Mouse (Mus musculus) stomach, postnatal 0 days (tissue): ENCODE measurements around the gene Grwd1. TPM values are rescaled to one million over a fixed set of nuclear protein-coding genes. Genes with fewer than 3 reads are reported as not detected.

Experiments
- ATAC-seq: fragments of 200-750 bp; cut with Nextera tagmentation; 2 replicates; pipeline ENCODE4 v1.8.0; 2017; ENCODE audit not compliant: low FRiP score, low TSS enrichment
- DNase-seq: peaks from one replicate; pipeline ENCODE4 v3.0.0-alpha.2; 2016; ENCODE audit warnings: low spot score
- H3K27ac ChIP-seq: fragments of 300-500 bp; sonication (generic); replicated peaks from 2 replicates; pipeline ENCODE4 v1.5.1; 2014; ENCODE audit warnings: mild to moderate bottlenecking, control low read depth
- H3K27me3 ChIP-seq: fragments of 300-500 bp; sonication (generic); 2 replicates; pipeline ENCODE4 v1.6.1; 2014; ENCODE audit warnings: low read length; ENCODE audit not compliant: control insufficient read depth, insufficient read depth
- H3K36me3 ChIP-seq: fragments of 300-500 bp; sonication (generic); 2 replicates; pipeline ENCODE4 v1.6.1; 2014; ENCODE audit warnings: low read length, mixed read lengths; ENCODE audit not compliant: control insufficient read depth, insufficient read depth
- H3K4me1 ChIP-seq: fragments of 300-500 bp; sonication (generic); replicated peaks from 2 replicates; pipeline ENCODE4 v1.6.1; 2014; ENCODE audit warnings: antibody characterized with exemption; ENCODE audit not compliant: control insufficient read depth, insufficient read depth
- H3K4me2 ChIP-seq: fragments of 300-500 bp; sonication (generic); replicated peaks from 2 replicates; pipeline ENCODE4 v1.6.1; 2014; ENCODE audit warnings: low read depth, mild to moderate bottlenecking, control low read depth, moderate library complexity
- H3K4me3 ChIP-seq: fragments of 300-500 bp; sonication (generic); 2 replicates; pipeline ENCODE4 v1.5.1; 2014; ENCODE audit warnings: low read depth, low read length, control low read depth
- H3K9ac ChIP-seq: fragments of 300-500 bp; sonication (generic); 2 replicates; pipeline ENCODE4 v1.6.1; 2014; ENCODE audit warnings: mild to moderate bottlenecking, low read length, control low read depth, mixed read lengths
- H3K9me3 ChIP-seq: fragments of 300-500 bp; sonication (generic); 2 replicates; pipeline ENCODE4 v1.6.1; 2016; ENCODE audit warnings: low read length; ENCODE audit not compliant: control insufficient read depth
- CTCF ChIP-seq: IDR thresholded peaks from 2 replicates; pipeline ENCODE4 v1.5.1; 2016; ENCODE audit warnings: antibody characterized with exemption, low read depth, mild to moderate bottlenecking, moderate library complexity
- EP300 ChIP-seq: optimal IDR thresholded peaks from 2 replicates; pipeline ENCODE3; 2016; ENCODE audit warnings: antibody characterized with exemption
- whole genome bisulfite sequencing: fragments of 180-500 bp; shearing (Covaris S2); extraction: QIAGEN DNeasy Blood & Tissue Kit; methylation state at CpG from one replicate; pipeline ENCODE4 v1.1.7; 2014; 5-methylcytosine and 5-hydroxymethylcytosine counted together
- polyA plus RNA-seq: library from polyadenylated mRNA; unstranded; fragments of >200 nt; fragmentation: Nextera tagmentation; extraction: Ambion mirVana; gene quantifications from 2 replicates; pipeline ENCODE4 v1.2.1, GENCODE M21; 2015

The Grwd1 gene
- polyA plus RNA-seq, 1 experiment from 2014 or later, result 25.6 TPM

- TF ChIP-seq EP300, result no peak
- no peak for TF ChIP-seq CTCF
- Histone ChIP-seq H3K4me1 (0 out of 2 replicates have a peak, but pooled peaks cover 5% of the 10 kb centered on the region), H3K36me3 (no peaks in the 10 kb centered on the region), H3K4me2 (peak overlapping the region; percentile 59), H3K27ac (peak overlapping the region; percentile 50; the same call in 1 of the 2 replicates), H3K9ac (no peak overlapping the region), H3K9me3 (no peaks in the 10 kb centered on the region), H3K27me3 (no peaks in the 10 kb centered on the region), H3K4me3 (peak overlapping the region; percentile 33)
- WGBS, result 33% methylated on average over 7 of the region's 7 CpGs
- ATAC-seq, result no peak
- no peak for DNase-seq
Observed at GRCm38 (mm10) chr7:45800001-45800400, 30.7 kb downstream of the Grwd1 start.

- H3K27ac ChIP-seq, result no peak overlapping the region
- no peak for DNase-seq
- WGBS, result 61% methylated on average over 7 of the region's 7 CpGs
Observed at GRCm38 (mm10) chr7:45798931-45799330, 31.8 kb downstream of the Grwd1 start.

GRCm38 (mm10) chr7:45798511-45798836 is 32.3 kb downstream of the Grwd1 start:
- peak; percentile 64 for DNase-seq
- H3K9ac ChIP-seq, result peak overlapping the region; percentile 64
- no peak overlapping the region for H3K27ac ChIP-seq
- no peaks in the 10 kb centered on the region for H3K9me3 ChIP-seq
- ATAC-seq, result no peak
- peak overlapping the region; percentile 47 for H3K4me3 ChIP-seq
- TF ChIP-seq EP300 (no peak), CTCF (no peak)
- WGBS, result 8% methylated on average over 19 of the region's 19 CpGs
- H3K4me2 ChIP-seq, result peak overlapping the region; percentile 81
- no peaks in the 10 kb centered on the region for H3K27me3 ChIP-seq
- 0 out of 2 replicates have a peak, but pooled peaks cover 5% of the 10 kb centered on the region for H3K4me1 ChIP-seq
- H3K36me3 ChIP-seq, result no peaks in the 10 kb centered on the region

More at GRCm38 (mm10) chr7:45798931-45799330, 31.8 kb downstream of the Grwd1 start:
- Histone ChIP-seq H3K27me3 (no peaks in the 10 kb centered on the region), H3K36me3 (no peaks in the 10 kb centered on the region), H3K9ac (no peak overlapping the region), H3K4me2 (peak overlapping the region; percentile 81), H3K4me3 (no peak overlapping the region), H3K9me3 (no peaks in the 10 kb centered on the region), H3K4me1 (0 out of 2 replicates have a peak, but pooled peaks cover 5% of the 10 kb centered on the region)
- no peak for ATAC-seq
- TF ChIP-seq EP300 (no peak), CTCF (no peak)

GRCm38 (mm10) chr7:45797661-45798510 is 32.9 kb downstream of the Grwd1 start:
- Histone ChIP-seq H3K9me3 (no peaks in the 10 kb centered on the region), H3K4me3 (peak overlapping the region; percentile 47), H3K4me1 (0 out of 2 replicates have a peak, but pooled peaks cover 5% of the 10 kb centered on the region), H3K4me2 (peak overlapping the region; percentile 81), H3K9ac (peak overlapping the region; percentile 64), H3K27ac (no peak overlapping the region), H3K27me3 (no peaks in the 10 kb centered on the region), H3K36me3 (no peaks in the 10 kb centered on the region)
- DNase-seq, result peak; percentile 47
- ATAC-seq, result no peak
- TF ChIP-seq EP300 (no peak), CTCF (no peak)
- 5% methylated on average over 58 of the region's 60 CpGs for WGBS

GRCm38 (mm10) chr7:45796950-45797349 is 33.8 kb downstream of the Grwd1 start:
- no peak overlapping the region for H3K4me3 ChIP-seq
- no peak overlapping the region for H3K4me2 ChIP-seq
- whole genome bisulfite sequencing, result 56% methylated on average over 6 of the region's 6 CpGs
- H3K27me3 ChIP-seq, result no peaks in the 10 kb centered on the region
- H3K9ac ChIP-seq, result no peak overlapping the region
- DNase-seq (no peak), ATAC-seq (no peak)
- no peaks in the 10 kb centered on the region for H3K36me3 ChIP-seq
- TF ChIP-seq EP300 (no peak), CTCF (no peak)
- H3K27ac ChIP-seq, result no peak overlapping the region
- no peaks in the 10 kb centered on the region for H3K9me3 ChIP-seq
- H3K4me1 ChIP-seq, result 0 out of 2 replicates have a peak, but pooled peaks cover 5% of the 10 kb centered on the region

- TF ChIP-seq CTCF (no peak), EP300 (no peak)
- Histone ChIP-seq H3K9me3 (no peaks in the 10 kb centered on the region), H3K27ac (no peak overlapping the region), H3K9ac (no peak overlapping the region), H3K36me3 (no peaks in the 10 kb centered on the region), H3K4me2 (no peak overlapping the region), H3K27me3 (no peaks in the 10 kb centered on the region), H3K4me1 (0 out of 2 replicates have a peak, but pooled peaks cover 5% of the 10 kb centered on the region), H3K4me3 (no peak overlapping the region)
- no peak for ATAC-seq
- DNase-seq, result no peak
- 97% methylated on average over 27 of the region's 29 CpGs for WGBS
Observed at GRCm38 (mm10) chr7:45794971-45795370, 35.8 kb downstream of the Grwd1 start.
